Mouse (Mus musculus) layer of hippocampus, postnatal 36 days (tissue): ENCODE measurements around the gene Rad54l2. TPM values are rescaled to one million over a fixed set of nuclear protein-coding genes. Genes with fewer than 3 reads are reported as not detected.
A peak's percentile ranks its signal among the peaks of the same experiment; 100 is the strongest.

Source experiments
- DNase-seq, 2 experiments: peaks; one replicate each; pipeline ENCODE4 v3.0.0; 2022
- total RNA-seq, 2 experiments: library from RNA; stranded (reverse); gene quantifications; 2 replicates each; pipeline ENCODE4 v1.2.3; 2021

Gene Rad54l2
- total RNA-seq, 2 experiments from 2014 or later = 16.8 to 17.8 TPM

- DNase-seq = no peak
These were observed 36.9 kb downstream of the Rad54l2 start for GRCm38 (mm10) chr9:106752135-106752534.

GRCm38 (mm10) chr9:106739962-106740361, 49.0 kb downstream of the Rad54l2 start:
- DNase-seq = no peak

GRCm38 (mm10) chr9:106739056-106739455, 49.9 kb downstream of the Rad54l2 start:
- DNase-seq = no peak

- DNase-seq = no peak
These were observed 50.6 kb downstream of the Rad54l2 start for GRCm38 (mm10) chr9:106738199-106738985.

- no peak for DNase-seq
These were observed 55.3 kb downstream of the Rad54l2 start for GRCm38 (mm10) chr9:106733690-106734089.

GRCm38 (mm10) chr9:106729416-106729815, 59.6 kb downstream of the Rad54l2 start:
- DNase-seq = no peak

- DNase-seq = no peak
These were observed 62.1 kb downstream of the Rad54l2 start for GRCm38 (mm10) chr9:106726891-106727290.

GRCm38 (mm10) chr9:106725435-106725834, 63.6 kb downstream of the Rad54l2 start:
- no peak for DNase-seq

- DNase-seq = no peak
These were observed 64.1 kb downstream of the Rad54l2 start for GRCm38 (mm10) chr9:106724864-106725263.

GRCm38 (mm10) chr9:106716729-106717128, 72.3 kb downstream of the Rad54l2 start:
- DNase-seq = no peak

GRCm38 (mm10) chr9:106716232-106716631, 72.8 kb downstream of the Rad54l2 start:
- DNase-seq = no peak

GRCm38 (mm10) chr9:106712470-106712869, 76.5 kb downstream of the Rad54l2 start:
- DNase-seq = no peak

GRCm38 (mm10) chr9:106692973-106693481, 96.0 kb downstream of the Rad54l2 start:
- no peak for DNase-seq

GRCm38 (mm10) chr9:106688834-106689233, 100.2 kb downstream of the Rad54l2 start:
- no peak for DNase-seq

- peak in 1 of 2 experiments; percentile 58 for DNase-seq
These were observed 101.9 kb downstream of the Rad54l2 start for GRCm38 (mm10) chr9:106686983-106687650.

GRCm38 (mm10) chr9:106685249-106686101, 103.5 kb downstream of the Rad54l2 start, which contains the start of gene Tex264:
Gene Tex264, minus strand, starts transcription at chr9:106685927.
- peak; percentile 84 to 86 for DNase-seq

- DNase-seq = no peak
These were observed 104.1 kb downstream of the Rad54l2 start for GRCm38 (mm10) chr9:106684918-106685248.

- DNase-seq = no peak
These were observed 104.7 kb downstream of the Rad54l2 start for GRCm38 (mm10) chr9:106684093-106684872.

- no peak for DNase-seq
These were observed 108.0 kb downstream of the Rad54l2 start for GRCm38 (mm10) chr9:106681026-106681425.

- no peak for DNase-seq
These were observed 110.8 kb downstream of the Rad54l2 start for GRCm38 (mm10) chr9:106678242-106678641.

GRCm38 (mm10) chr9:106677702-106678101, 111.3 kb downstream of the Rad54l2 start:
- DNase-seq = no peak

GRCm38 (mm10) chr9:106676571-106676970, 112.4 kb downstream of the Rad54l2 start:
- no peak for DNase-seq
